Mouse (Mus musculus): ENCODE data around the gene Nap1l1. TPM values are rescaled to one million over a fixed set of nuclear protein-coding genes. Genes with fewer than 3 reads are reported as not detected.

Gene Nap1l1
- polyA plus RNA-seq, 1 experiment, result 18.8 TPM

DNA sequence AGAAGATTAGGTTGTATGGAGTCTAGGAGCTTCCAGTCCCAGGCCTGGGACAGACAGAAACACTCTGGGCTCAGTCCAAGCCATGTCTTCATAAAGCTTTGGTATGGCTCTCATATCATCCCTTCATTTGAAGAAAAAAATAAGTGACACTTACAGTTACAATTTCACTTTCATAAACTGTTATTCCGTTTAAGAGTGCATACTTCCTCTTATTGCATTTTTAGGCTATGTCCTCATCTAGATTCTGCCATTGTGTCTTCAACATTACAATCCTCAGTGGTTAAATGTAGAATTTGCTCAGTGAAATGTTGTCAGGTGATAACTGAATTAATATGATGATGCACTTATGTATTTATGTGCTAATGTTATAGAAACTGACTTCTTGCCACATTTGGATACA, 8.2 kb upstream of the Nap1l1 start:
- no peaks in the 10 kb centered on the region for H3K4me1 ChIP-seq (ENCODE audit: control insufficient read depth, insufficient read depth, low read length)
- no peak for TF ChIP-seq POLR2A (IDR thresholded peaks at IDR 0.05; ENCODE audit: low read depth, low read length)
- no peak for TF ChIP-seq CTCF (conservative IDR thresholded peaks at IDR 0.05; ENCODE audit: insufficient read depth, insufficient read length, low read depth, low read length)
- no peak for DNase-seq
- H3K27me3 ChIP-seq (replicated peaks; ENCODE audit: control insufficient read depth, insufficient read depth, low read length), result no peaks in the 10 kb centered on the region
- H3K4me3 ChIP-seq (ENCODE audit: insufficient read depth, low read depth, low read length), result no peak overlapping the region
- H3K27ac ChIP-seq (ENCODE audit: insufficient read depth, low read depth, low read length), result no peak overlapping the region
- no peaks in the 10 kb centered on the region for H3K36me3 ChIP-seq (ENCODE audit: control insufficient read depth, insufficient read depth, low read length)
- WGBS, result 88% methylated on average over 1 of the region's 1 CpGs

DNA sequence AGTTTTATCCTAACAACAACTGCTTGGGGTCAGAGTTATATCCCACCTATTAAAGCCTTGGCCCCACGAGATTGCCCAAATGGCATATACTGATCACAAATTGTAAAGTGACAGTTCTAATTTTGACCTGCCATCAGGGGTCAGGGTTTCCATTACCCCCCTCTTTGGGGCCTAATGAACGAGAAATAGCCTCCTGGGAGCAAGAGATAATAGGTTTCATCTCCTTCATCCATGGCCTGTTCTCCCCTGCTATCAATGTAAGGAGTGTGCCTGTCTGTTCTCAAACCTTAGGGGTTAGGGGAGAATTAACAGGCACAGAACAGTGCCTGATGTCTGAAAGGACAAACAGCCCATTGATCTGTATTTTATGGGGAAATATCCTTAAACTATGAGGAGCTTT, 7.6 kb upstream of the Nap1l1 start:
- 56% methylated on average over 2 of the region's 2 CpGs for WGBS
- no peaks in the 10 kb centered on the region for H3K4me1 ChIP-seq (ENCODE audit: control insufficient read depth, insufficient read depth, low read length)
- TF ChIP-seq POLR2A (IDR thresholded peaks at IDR 0.05; ENCODE audit: low read depth, low read length) (no peak), CTCF (conservative IDR thresholded peaks at IDR 0.05; ENCODE audit: insufficient read depth, insufficient read length, low read depth, low read length) (no peak)
- H3K36me3 ChIP-seq (ENCODE audit: control insufficient read depth, insufficient read depth, low read length), result no peaks in the 10 kb centered on the region
- H3K4me3 ChIP-seq (ENCODE audit: insufficient read depth, low read depth, low read length), result no peak overlapping the region
- H3K27me3 ChIP-seq (replicated peaks; ENCODE audit: control insufficient read depth, insufficient read depth, low read length), result no peaks in the 10 kb centered on the region
- H3K27ac ChIP-seq (ENCODE audit: insufficient read depth, low read depth, low read length), result no peak overlapping the region
- DNase-seq, result no peak

DNA sequence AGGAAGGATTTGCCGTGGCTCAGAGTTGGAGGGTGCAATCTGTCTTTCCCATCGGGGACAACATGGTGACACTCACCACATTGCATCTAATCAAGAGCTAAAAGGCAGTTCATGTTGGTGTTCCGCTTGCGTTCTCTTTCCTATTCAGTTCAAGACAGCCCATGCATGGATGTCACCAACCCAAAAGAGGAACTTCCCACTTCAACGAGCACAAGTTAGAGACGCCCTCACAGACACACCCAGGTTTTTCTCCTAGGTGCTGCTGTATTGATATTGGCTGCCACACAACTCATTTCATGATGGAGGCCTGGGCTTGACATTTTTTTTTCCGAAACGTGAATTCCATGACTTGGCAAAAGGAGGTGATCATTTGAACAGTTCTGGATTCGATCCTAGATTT, 1.9 kb upstream of the Nap1l1 start:
- H3K27me3 ChIP-seq (replicated peaks; ENCODE audit: control insufficient read depth, insufficient read depth, low read length), result no peaks in the 10 kb centered on the region
- H3K4me1 ChIP-seq (ENCODE audit: control insufficient read depth, insufficient read depth, low read length), result no peaks in the 10 kb centered on the region
- H3K27ac ChIP-seq (ENCODE audit: insufficient read depth, low read depth, low read length), result no peak overlapping the region
- WGBS, result 81% methylated on average over 9 of the region's 9 CpGs
- H3K4me3 ChIP-seq (ENCODE audit: insufficient read depth, low read depth, low read length), result no peak overlapping the region
- no peak for DNase-seq
- TF ChIP-seq POLR2A (IDR thresholded peaks at IDR 0.05; ENCODE audit: low read depth, low read length), result no peak
- TF ChIP-seq CTCF (conservative IDR thresholded peaks at IDR 0.05; ENCODE audit: insufficient read depth, insufficient read length, low read depth, low read length), result no peak
- no peaks in the 10 kb centered on the region for H3K36me3 ChIP-seq (ENCODE audit: control insufficient read depth, insufficient read depth, low read length)

DNA sequence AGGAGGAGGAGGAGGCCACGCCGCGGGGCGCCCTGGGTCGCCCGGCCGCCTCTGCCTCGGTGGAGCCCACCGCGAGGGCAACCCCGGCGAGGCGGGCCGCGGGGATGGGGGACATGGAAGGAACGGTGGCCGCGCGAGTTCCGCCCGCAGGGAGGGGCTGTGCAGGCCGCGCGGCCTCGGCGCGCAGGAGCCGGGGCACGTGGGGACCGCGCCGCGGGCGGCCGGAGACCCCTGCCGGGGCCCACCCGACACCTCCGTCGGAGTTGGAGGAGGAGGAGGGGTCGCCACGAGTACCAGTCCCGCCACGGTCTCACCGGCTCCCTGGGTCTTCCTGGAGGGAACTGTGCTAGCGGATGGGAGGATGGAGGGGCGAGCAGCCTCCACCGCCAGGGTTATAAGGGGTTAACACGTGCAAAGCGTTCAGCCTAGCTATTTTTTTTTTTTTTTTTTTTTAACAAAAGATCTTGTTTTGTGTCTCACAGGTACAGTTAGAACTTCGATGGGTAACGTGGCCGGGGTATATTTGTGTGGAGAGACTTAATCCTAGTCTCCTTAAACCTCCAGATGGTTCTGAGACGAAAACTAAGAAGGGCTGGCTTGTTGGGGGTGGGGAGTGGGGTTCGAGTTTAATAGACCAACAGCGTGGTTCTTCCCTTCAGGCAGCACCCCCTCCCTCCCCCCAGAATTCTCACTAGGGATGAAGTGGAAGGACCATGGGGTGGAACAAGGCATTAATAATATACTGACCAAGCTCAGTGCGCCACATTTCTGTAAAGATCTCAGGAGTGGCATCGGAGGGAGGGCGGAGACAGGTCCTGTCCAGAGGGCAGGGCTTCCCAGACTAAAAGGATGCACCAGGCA, 718 bp downstream of the Nap1l1 start:
- no peak overlapping the region for H3K27ac ChIP-seq (ENCODE audit: insufficient read depth, low read depth, low read length)
- peak; percentile 51 for DNase-seq
- no peak for TF ChIP-seq CTCF (conservative IDR thresholded peaks at IDR 0.05; ENCODE audit: insufficient read depth, insufficient read length, low read depth, low read length)
- no peak for TF ChIP-seq POLR2A (IDR thresholded peaks at IDR 0.05; ENCODE audit: low read depth, low read length)
- no peaks in the 10 kb centered on the region for H3K27me3 ChIP-seq (replicated peaks; ENCODE audit: control insufficient read depth, insufficient read depth, low read length)
- WGBS, result 1% methylated on average over 57 of the region's 58 CpGs
- no peaks in the 10 kb centered on the region for H3K36me3 ChIP-seq (ENCODE audit: control insufficient read depth, insufficient read depth, low read length)
- peaks cover 4% of the 10 kb centered on the region; the same call in 1 of the 2 replicates for H3K4me1 ChIP-seq (ENCODE audit: control insufficient read depth, insufficient read depth, low read length)
- peak overlapping the region; percentile 67 for H3K4me3 ChIP-seq (ENCODE audit: insufficient read depth, low read depth, low read length)

DNA sequence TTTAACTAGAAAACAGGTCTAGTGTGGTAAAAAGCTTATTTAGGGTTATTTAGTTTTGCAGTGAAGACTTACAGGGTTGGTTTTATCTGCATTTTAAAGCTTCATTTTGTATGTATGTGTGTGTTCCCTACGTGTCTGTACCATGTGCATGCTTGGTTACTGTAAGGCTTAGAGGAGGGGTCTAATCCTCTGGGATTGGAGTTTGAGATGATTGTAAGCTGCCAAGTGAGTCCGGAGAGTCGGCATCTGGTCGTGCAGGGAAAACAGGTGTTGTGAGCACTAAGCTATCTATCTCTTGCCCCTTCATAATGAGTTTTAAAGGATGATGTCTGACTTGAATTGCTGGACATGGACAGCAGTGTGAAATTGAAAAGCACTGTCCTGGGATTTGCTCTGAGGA, 3.3 kb downstream of the Nap1l1 start:
- Histone ChIP-seq H3K27me3 (replicated peaks; ENCODE audit: control insufficient read depth, insufficient read depth, low read length) (no peaks in the 10 kb centered on the region), H3K4me3 (ENCODE audit: insufficient read depth, low read depth, low read length) (no peak overlapping the region), H3K27ac (ENCODE audit: insufficient read depth, low read depth, low read length) (peak overlapping the region; percentile 60; the same call in 1 of the 2 replicates), H3K36me3 (ENCODE audit: control insufficient read depth, insufficient read depth, low read length) (no peaks in the 10 kb centered on the region), H3K4me1 (ENCODE audit: control insufficient read depth, insufficient read depth, low read length) (peaks cover 6% of the 10 kb centered on the region; the same call in 1 of the 2 replicates)
- TF ChIP-seq POLR2A (IDR thresholded peaks at IDR 0.05; ENCODE audit: low read depth, low read length) (no peak), CTCF (conservative IDR thresholded peaks at IDR 0.05; ENCODE audit: insufficient read depth, insufficient read length, low read depth, low read length) (no peak)
- DNase-seq, result no peak
- 60% methylated on average over 4 of the region's 4 CpGs for WGBS

DNA sequence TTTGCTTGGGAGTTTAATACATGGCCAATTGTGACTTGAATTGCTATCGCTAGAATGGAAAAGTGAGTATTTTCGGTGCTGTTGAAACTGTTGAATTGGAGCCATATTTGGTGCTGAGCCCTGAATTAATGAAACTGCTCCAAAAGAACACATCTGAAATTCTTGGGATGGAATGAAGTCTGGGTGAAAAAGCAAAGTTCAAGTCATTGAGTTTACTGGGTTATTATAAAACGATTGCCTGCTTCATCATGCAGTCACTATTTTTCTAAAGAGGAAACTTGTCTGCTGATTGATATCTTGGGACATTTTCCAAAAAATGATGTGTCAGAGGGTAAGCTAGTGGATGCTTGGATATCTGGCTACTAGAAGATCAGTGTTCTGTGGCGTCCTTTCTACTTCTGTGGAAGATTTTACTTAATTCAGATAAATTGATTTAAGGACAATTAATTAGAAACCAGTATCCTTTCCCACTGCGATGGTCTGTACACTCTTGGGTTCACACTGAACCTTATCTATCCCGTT, 4.0 kb downstream of the Nap1l1 start:
- H3K27ac ChIP-seq (ENCODE audit: insufficient read depth, low read depth, low read length), result peak overlapping the region; percentile 60; the same call in 1 of the 2 replicates
- H3K4me3 ChIP-seq (ENCODE audit: insufficient read depth, low read depth, low read length), result no peak overlapping the region
- peak; percentile 70 for DNase-seq
- no peaks in the 10 kb centered on the region for H3K27me3 ChIP-seq (replicated peaks; ENCODE audit: control insufficient read depth, insufficient read depth, low read length)
- peaks cover 6% of the 10 kb centered on the region; the same call in 1 of the 2 replicates for H3K4me1 ChIP-seq (ENCODE audit: control insufficient read depth, insufficient read depth, low read length)
- H3K36me3 ChIP-seq (ENCODE audit: control insufficient read depth, insufficient read depth, low read length), result peaks cover 1% of the 10 kb centered on the region; the same call in 1 of the 2 replicates
- no peak for TF ChIP-seq POLR2A (IDR thresholded peaks at IDR 0.05; ENCODE audit: low read depth, low read length)
- TF ChIP-seq CTCF (conservative IDR thresholded peaks at IDR 0.05; ENCODE audit: insufficient read depth, insufficient read length, low read depth, low read length), result no peak
- WGBS, result 56% methylated on average over 6 of the region's 6 CpGs

DNA sequence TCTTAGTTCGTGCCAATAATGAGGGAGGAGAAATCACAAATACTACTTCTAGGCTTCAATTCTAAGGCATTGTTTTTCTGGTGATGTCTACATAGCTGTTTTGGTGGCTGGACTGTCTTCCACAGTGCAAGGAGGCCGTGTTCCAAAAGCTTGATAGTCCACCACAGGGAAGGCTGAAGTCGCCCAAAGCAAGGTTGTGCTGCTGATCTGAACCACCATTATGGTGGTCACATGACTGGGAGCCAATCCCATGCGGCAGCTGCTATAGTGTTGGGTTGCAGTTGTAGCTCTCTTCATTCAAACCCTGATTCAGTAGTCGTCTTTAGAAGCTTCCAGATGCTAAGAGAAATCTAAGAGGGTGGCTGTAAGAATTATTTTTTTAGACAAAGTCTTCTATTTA, 6.6 kb downstream of the Nap1l1 start:
- Histone ChIP-seq H3K27ac (ENCODE audit: insufficient read depth, low read depth, low read length) (no peak overlapping the region), H3K4me3 (ENCODE audit: insufficient read depth, low read depth, low read length) (no peak overlapping the region), H3K27me3 (replicated peaks; ENCODE audit: control insufficient read depth, insufficient read depth, low read length) (no peaks in the 10 kb centered on the region), H3K4me1 (ENCODE audit: control insufficient read depth, insufficient read depth, low read length) (peaks cover 13% of the 10 kb centered on the region), H3K36me3 (ENCODE audit: control insufficient read depth, insufficient read depth, low read length) (peaks cover 2% of the 10 kb centered on the region; the same call in 1 of the 2 replicates)
- TF ChIP-seq POLR2A (IDR thresholded peaks at IDR 0.05; ENCODE audit: low read depth, low read length) (no peak), CTCF (conservative IDR thresholded peaks at IDR 0.05; ENCODE audit: insufficient read depth, insufficient read length, low read depth, low read length) (no peak)
- no peak for DNase-seq
- 85% methylated on average over 5 of the region's 5 CpGs for WGBS
